Mouse (Mus musculus): Measurements from ENCODE around the gene Hoxb3. TPM values are rescaled to one million over a fixed set of nuclear protein-coding genes. Genes with fewer than 3 reads are reported as not detected.

Hoxb3 gene
- polyA plus RNA-seq, 1 experiment from 2014 or later: 21.2 TPM

DNA sequence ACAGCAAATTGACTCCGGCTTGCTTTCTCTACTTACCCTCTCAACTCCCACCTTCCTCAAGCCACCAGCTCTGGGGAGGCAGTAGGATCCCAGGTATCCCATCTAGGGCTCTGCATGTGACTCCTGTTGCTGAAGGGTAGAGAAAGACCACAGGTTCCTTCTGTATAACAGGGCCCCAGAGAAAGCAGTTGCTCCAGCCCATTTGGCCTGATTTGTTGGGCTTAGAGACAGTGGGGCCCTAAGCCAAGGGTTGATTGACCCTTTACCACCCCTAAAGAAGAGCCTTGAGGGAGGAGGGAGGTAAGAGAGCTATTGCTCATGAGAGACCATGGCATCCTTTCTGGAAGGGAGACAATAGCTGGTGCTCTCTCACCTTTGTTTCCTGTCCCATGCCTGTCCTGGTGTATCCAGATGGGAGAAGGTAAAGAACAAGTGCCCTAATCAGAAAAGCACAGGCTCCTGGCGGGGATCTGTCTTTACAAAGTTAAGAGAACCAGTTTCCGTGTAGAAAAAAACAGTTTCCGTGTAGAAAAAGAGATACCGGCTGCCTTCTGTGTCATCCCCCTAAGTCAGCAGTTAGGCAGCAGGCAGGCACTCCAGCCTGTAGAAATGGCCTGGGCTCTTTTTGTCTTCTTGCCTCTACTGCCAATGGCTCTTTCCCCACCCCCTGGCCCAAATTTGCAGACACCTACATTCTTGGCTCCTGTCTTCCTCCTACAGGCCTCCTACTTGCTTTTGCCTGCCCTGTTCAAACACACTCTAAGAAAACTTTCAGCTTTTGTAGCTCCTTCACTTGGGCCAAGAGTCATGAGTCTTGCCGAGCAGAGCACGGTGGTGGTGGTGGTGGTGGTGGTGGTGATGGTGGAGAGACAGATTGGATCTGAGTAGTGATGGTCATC, 16.1 kb downstream of the Hoxb3 start:
- no peaks in the 10 kb centered on the region for H3K9me3 ChIP-seq
- H3K9ac ChIP-seq: peak overlapping the region; percentile 100
- WGBS: 13% methylated on average over 7 of the region's 7 CpGs
- H3K27me3 ChIP-seq (replicated peaks): no peaks in the 10 kb centered on the region
- H3K36me3 ChIP-seq: peaks cover 14% of the 10 kb centered on the region
- peaks cover 90% of the 10 kb centered on the region for H3K4me1 ChIP-seq
- H3K4me3 ChIP-seq: peak overlapping the region; percentile 59
- peak overlapping the region; percentile 100 for H3K4me2 ChIP-seq (replicated peaks)
- H3K27ac ChIP-seq: peak overlapping the region; percentile 100
- ATAC-seq (ENCODE audit: low FRiP score, low read depth): no peak

DNA sequence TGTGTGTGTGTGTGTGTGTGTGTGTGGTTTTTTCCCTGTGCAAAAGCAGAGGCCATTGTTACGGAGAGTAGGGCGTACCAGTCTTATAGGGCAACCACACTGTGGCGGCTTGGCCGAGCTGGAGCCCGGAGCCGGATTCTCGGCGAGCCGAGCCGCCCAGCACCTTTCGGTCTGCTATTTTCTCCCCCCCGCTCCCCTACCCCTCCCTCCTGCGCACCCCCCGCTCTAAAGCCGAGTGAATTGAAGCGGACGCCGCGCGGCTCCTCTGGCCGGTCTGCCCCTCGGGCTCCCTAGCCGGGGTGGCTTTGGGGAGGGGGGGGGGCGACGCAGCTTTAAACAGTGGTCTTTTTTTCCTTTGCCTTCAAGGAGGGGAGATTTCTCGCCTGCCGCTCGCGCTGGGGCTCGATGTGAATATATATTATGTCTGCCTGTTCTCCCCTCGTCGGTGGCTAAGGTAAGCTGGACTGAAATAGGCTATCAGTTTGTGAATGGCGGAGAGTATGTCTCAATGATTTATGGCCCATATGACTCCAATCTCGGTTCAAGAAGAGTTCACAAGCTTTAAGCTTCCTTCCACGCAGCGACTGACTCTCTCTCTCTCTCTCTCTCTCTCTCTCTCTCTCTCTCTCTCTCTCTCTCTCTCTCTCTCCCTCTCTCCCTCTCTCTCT, 17.7 kb downstream of the Hoxb3 start:
- peaks cover 25% of the 10 kb centered on the region for H3K36me3 ChIP-seq
- H3K4me2 ChIP-seq (replicated peaks): peak overlapping the region; percentile 100
- H3K9ac ChIP-seq: peak overlapping the region; percentile 100
- peak overlapping the region; percentile 59 for H3K4me3 ChIP-seq
- ATAC-seq (ENCODE audit: low FRiP score, low read depth): peak; percentile 75
- H3K4me1 ChIP-seq: peaks cover 89% of the 10 kb centered on the region
- whole genome bisulfite sequencing: 1% methylated on average over 36 of the region's 36 CpGs
- H3K27me3 ChIP-seq (replicated peaks): no peaks in the 10 kb centered on the region
- peak overlapping the region; percentile 100 for H3K27ac ChIP-seq
- no peaks in the 10 kb centered on the region for H3K9me3 ChIP-seq

- Histone ChIP-seq H3K36me3 (peaks cover 33% of the 10 kb centered on the region), H3K4me3 (peak overlapping the region; percentile 59), H3K9ac (peak overlapping the region; percentile 100), H3K4me2 (replicated peaks) (peak overlapping the region; percentile 100), H3K27ac (peak overlapping the region; percentile 100), H3K9me3 (no peaks in the 10 kb centered on the region), H3K27me3 (replicated peaks) (no peaks in the 10 kb centered on the region), H3K4me1 (peaks cover 89% of the 10 kb centered on the region)
- no peak for ATAC-seq (ENCODE audit: low FRiP score, low read depth)
- 1% methylated on average over 40 of the region's 40 CpGs for WGBS
These were observed 18.8 kb downstream of the Hoxb3 start for GRCm38 (mm10) chr11:96341701-96342575.

DNA sequence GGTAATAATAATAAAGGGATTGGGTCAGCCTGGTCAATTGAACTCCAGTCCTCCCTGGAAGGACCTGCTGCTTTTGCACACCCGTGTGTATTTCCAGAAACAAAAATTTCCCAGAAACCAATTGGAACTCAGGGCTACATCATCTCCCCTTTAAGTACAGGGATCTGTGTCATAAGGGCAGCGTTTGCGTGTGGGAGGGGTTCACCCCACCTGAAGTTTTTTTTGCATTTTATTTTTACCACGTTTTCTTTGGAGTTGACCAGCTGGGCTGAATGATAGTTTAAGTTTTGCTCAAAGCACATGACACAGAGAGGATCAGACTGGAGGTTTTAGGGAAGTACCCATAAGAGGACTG, 19.4 kb downstream of the Hoxb3 start:
- 3% methylated on average over 4 of the region's 4 CpGs for WGBS
- no peaks in the 10 kb centered on the region for H3K9me3 ChIP-seq
- H3K27me3 ChIP-seq (replicated peaks): no peaks in the 10 kb centered on the region
- peak overlapping the region; percentile 100 for H3K4me2 ChIP-seq (replicated peaks)
- ATAC-seq (ENCODE audit: low FRiP score, low read depth): no peak
- peaks cover 33% of the 10 kb centered on the region for H3K36me3 ChIP-seq
- H3K4me3 ChIP-seq: peak overlapping the region; percentile 59
- peaks cover 86% of the 10 kb centered on the region for H3K4me1 ChIP-seq
- peak overlapping the region; percentile 100 for H3K27ac ChIP-seq
- peak overlapping the region; percentile 100 for H3K9ac ChIP-seq

DNA sequence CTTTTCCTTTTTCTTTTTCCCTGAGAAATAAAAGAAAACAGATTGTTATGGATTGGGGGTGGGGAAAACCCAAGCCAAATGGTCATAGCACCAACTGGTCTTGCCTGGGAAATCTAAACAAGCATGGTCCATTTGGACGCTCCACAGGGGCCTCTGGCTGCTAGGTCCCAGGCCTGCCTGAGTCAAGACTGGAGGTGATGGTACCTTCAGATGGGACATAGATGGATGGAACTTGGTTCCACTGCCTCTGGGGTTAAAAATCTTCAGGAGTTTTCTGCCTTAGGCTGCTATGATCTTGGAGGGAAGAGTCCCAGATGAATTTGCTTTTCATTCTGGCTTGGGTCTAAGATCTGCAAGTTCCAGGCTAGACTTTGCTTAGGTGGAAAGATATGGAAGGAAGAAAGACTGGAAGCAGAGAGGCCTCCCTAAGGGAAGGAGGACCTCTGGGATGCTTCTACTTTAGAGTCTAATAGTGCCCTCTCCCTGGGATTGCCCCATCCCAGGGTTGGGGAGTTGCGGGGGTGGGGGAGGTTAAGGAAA, 20.1 kb downstream of the Hoxb3 start:
- peak overlapping the region; percentile 100 for H3K27ac ChIP-seq
- 8% methylated on average over 2 of the region's 2 CpGs for whole genome bisulfite sequencing
- ATAC-seq (ENCODE audit: low FRiP score, low read depth): no peak
- peaks cover 33% of the 10 kb centered on the region for H3K36me3 ChIP-seq
- no peaks in the 10 kb centered on the region for H3K9me3 ChIP-seq
- H3K4me3 ChIP-seq: peak overlapping the region; percentile 59
- peaks cover 84% of the 10 kb centered on the region for H3K4me1 ChIP-seq
- peak overlapping the region; percentile 100 for H3K4me2 ChIP-seq (replicated peaks)
- peak overlapping the region; percentile 100 for H3K9ac ChIP-seq
- no peaks in the 10 kb centered on the region for H3K27me3 ChIP-seq (replicated peaks)

- H3K36me3 ChIP-seq: peaks cover 33% of the 10 kb centered on the region
- peak overlapping the region; percentile 100 for H3K27ac ChIP-seq
- ATAC-seq (ENCODE audit: low FRiP score, low read depth): peak; percentile 15; the same call in 1 of the 2 replicates
- H3K4me1 ChIP-seq: peaks cover 84% of the 10 kb centered on the region
- H3K27me3 ChIP-seq (replicated peaks): no peaks in the 10 kb centered on the region
- peak overlapping the region; percentile 100 for H3K9ac ChIP-seq
- 4% methylated on average over 40 of the region's 40 CpGs for whole genome bisulfite sequencing
- H3K9me3 ChIP-seq: no peaks in the 10 kb centered on the region
- peak overlapping the region; percentile 100 for H3K4me2 ChIP-seq (replicated peaks)
- peak overlapping the region; percentile 59 for H3K4me3 ChIP-seq
These were observed 21.1 kb downstream of the Hoxb3 start for GRCm38 (mm10) chr11:96344061-96344877.

- H3K27ac ChIP-seq: peak overlapping the region; percentile 100
- no peaks in the 10 kb centered on the region for H3K9me3 ChIP-seq
- WGBS: 1% methylated on average over 6 of the region's 6 CpGs
- peak overlapping the region; percentile 100 for H3K9ac ChIP-seq
- H3K36me3 ChIP-seq: peaks cover 33% of the 10 kb centered on the region
- peak overlapping the region; percentile 59 for H3K4me3 ChIP-seq
- H3K4me1 ChIP-seq: peaks cover 84% of the 10 kb centered on the region
- ATAC-seq (ENCODE audit: low FRiP score, low read depth): no peak
- peak overlapping the region; percentile 100 for H3K4me2 ChIP-seq (replicated peaks)
- no peaks in the 10 kb centered on the region for H3K27me3 ChIP-seq (replicated peaks)
These were observed 21.7 kb downstream of the Hoxb3 start for GRCm38 (mm10) chr11:96344878-96345159.

- WGBS: under 1% methylated on average over 41 of the region's 56 CpGs
- peak overlapping the region; percentile 100 for H3K27ac ChIP-seq
- peaks cover 83% of the 10 kb centered on the region for H3K4me1 ChIP-seq
These were observed 22.2 kb downstream of the Hoxb3 start for GRCm38 (mm10) chr11:96345220-96345892.

GRCm38 (mm10) chr11:96345893-96346806, 23.0 kb downstream of the Hoxb3 start:
- peak overlapping the region; percentile 59 for H3K4me3 ChIP-seq

More at GRCm38 (mm10) chr11:96345220-96345892, 22.2 kb downstream of the Hoxb3 start:
- Histone ChIP-seq H3K27me3 (replicated peaks) (no peaks in the 10 kb centered on the region), H3K4me2 (replicated peaks) (peak overlapping the region; percentile 100), H3K36me3 (peaks cover 33% of the 10 kb centered on the region), H3K9ac (peak overlapping the region; percentile 100), H3K4me3 (peak overlapping the region; percentile 59), H3K9me3 (no peaks in the 10 kb centered on the region)
- no peak for ATAC-seq (ENCODE audit: low FRiP score, low read depth)

GRCm38 (mm10) chr11:96346916-96347520, 23.9 kb downstream of the Hoxb3 start:
- WGBS: 22% methylated on average over 5 of the region's 5 CpGs
- peak overlapping the region; percentile 100 for H3K9ac ChIP-seq
- ATAC-seq (ENCODE audit: low FRiP score, low read depth): no peak
- H3K27me3 ChIP-seq (replicated peaks): no peaks in the 10 kb centered on the region
- H3K4me2 ChIP-seq (replicated peaks): peak overlapping the region; percentile 100
- H3K27ac ChIP-seq: peak overlapping the region; percentile 100
- no peak overlapping the region for H3K4me3 ChIP-seq
- H3K4me1 ChIP-seq: peaks cover 84% of the 10 kb centered on the region
- H3K9me3 ChIP-seq: no peaks in the 10 kb centered on the region
- peaks cover 28% of the 10 kb centered on the region for H3K36me3 ChIP-seq

More at GRCm38 (mm10) chr11:96345893-96346806, 23.0 kb downstream of the Hoxb3 start:
- peak overlapping the region; percentile 100 for H3K4me2 ChIP-seq (replicated peaks)
- no peaks in the 10 kb centered on the region for H3K9me3 ChIP-seq
- no peaks in the 10 kb centered on the region for H3K27me3 ChIP-seq (replicated peaks)
- peak overlapping the region; percentile 100 for H3K9ac ChIP-seq
- ATAC-seq (ENCODE audit: low FRiP score, low read depth): no peak
- peaks cover 88% of the 10 kb centered on the region for H3K4me1 ChIP-seq
- H3K27ac ChIP-seq: peak overlapping the region; percentile 100
- 2% methylated on average over 45 of the region's 45 CpGs for WGBS
- peaks cover 33% of the 10 kb centered on the region for H3K36me3 ChIP-seq
